Mouse (Mus musculus): ENCODE data around the gene Nup210. TPM values are rescaled to one million over a fixed set of nuclear protein-coding genes. Genes with fewer than 3 reads are reported as not detected.
A peak's percentile ranks its signal among the peaks of the same experiment; 100 is the strongest.

Gene Nup210
- 11.7 and 14.1 TPM in 2 replicates for polyA plus RNA-seq (2015; fragmentation: Nextera tagmentation; extraction: Ambion mirVana)

- peaks cover 19% of the 10 kb centered on the region for H3K4me1 ChIP-seq (replicated peaks; ENCODE audit: insufficient read depth, low read length)
- no peaks in the 10 kb centered on the region for H3K9me3 ChIP-seq (replicated peaks; ENCODE audit: low read length)
- H3K36me3 ChIP-seq (ENCODE audit: insufficient read depth, low read length), result no peaks in the 10 kb centered on the region
- peak within 1 kb of the TSS; percentile 99 for H3K4me2 ChIP-seq (ENCODE audit: low read length)
- peak; percentile 72 for TF ChIP-seq CTCF (IDR thresholded peaks at IDR 0.05; ENCODE audit: low read depth)
- peak; percentile 95 for DNase-seq (ENCODE audit: low spot score)
- peak within 1 kb of the TSS; percentile 75 for H3K27ac ChIP-seq
- peak; percentile 97 for ATAC-seq (replicated peaks; ENCODE audit: low FRiP score, low read depth)
- peak within 1 kb of the TSS; percentile 78 for H3K9ac ChIP-seq (ENCODE audit: low read depth, low read length)
- H3K27me3 ChIP-seq (ENCODE audit: insufficient read depth, low read length), result no peaks in the 10 kb centered on the region
- WGBS, result under 1% methylated on average over 70 of the region's 93 CpGs
- H3K4me3 ChIP-seq (replicated peaks; ENCODE audit: low read depth, low read length), result peak within 1 kb of the TSS; percentile 59
Measured at GRCm38 (mm10) chr6:91116244-91117145, at the start of gene Nup210. TSS of gene Nup210 (minus strand) at chr6:91116829.

GRCm38 (mm10) chr6:91165210-91165609 is 48.6 kb upstream of the Nup210 start:
- Histone ChIP-seq H3K36me3 (ENCODE audit: insufficient read depth, low read length) (peaks cover 6% of the 10 kb centered on the region), H3K9me3 (replicated peaks; ENCODE audit: low read length) (no peaks in the 10 kb centered on the region), H3K4me2 (ENCODE audit: low read length) (no peak overlapping the region), H3K9ac (ENCODE audit: low read depth, low read length) (no peak overlapping the region), H3K27ac (no peak overlapping the region), H3K4me1 (replicated peaks; ENCODE audit: insufficient read depth, low read length) (0 out of 2 replicates have a peak, but pooled peaks cover 3% of the 10 kb centered on the region), H3K27me3 (ENCODE audit: insufficient read depth, low read length) (no peaks in the 10 kb centered on the region), H3K4me3 (replicated peaks; ENCODE audit: low read depth, low read length) (no peak overlapping the region)
- 35% methylated on average over 3 of the region's 3 CpGs for WGBS
- no peak for ATAC-seq (replicated peaks; ENCODE audit: low FRiP score, low read depth)
- DNase-seq (ENCODE audit: low spot score), result peak; percentile 66
- TF ChIP-seq CTCF (IDR thresholded peaks at IDR 0.05; ENCODE audit: low read depth), result peak; percentile 93

GRCm38 (mm10) chr6:91164584-91164983 is 48.0 kb upstream of the Nup210 start:
- Histone ChIP-seq H3K9ac (ENCODE audit: low read depth, low read length) (no peak overlapping the region), H3K9me3 (replicated peaks; ENCODE audit: low read length) (no peaks in the 10 kb centered on the region), H3K27ac (no peak overlapping the region), H3K4me3 (replicated peaks; ENCODE audit: low read depth, low read length) (no peak overlapping the region), H3K4me1 (replicated peaks; ENCODE audit: insufficient read depth, low read length) (0 out of 2 replicates have a peak, but pooled peaks cover 3% of the 10 kb centered on the region), H3K36me3 (ENCODE audit: insufficient read depth, low read length) (peaks cover 6% of the 10 kb centered on the region), H3K27me3 (ENCODE audit: insufficient read depth, low read length) (no peaks in the 10 kb centered on the region), H3K4me2 (ENCODE audit: low read length) (no peak overlapping the region)
- 81% methylated on average over 2 of the region's 2 CpGs for WGBS
- ATAC-seq (replicated peaks; ENCODE audit: low FRiP score, low read depth) (no peak), DNase-seq (ENCODE audit: low spot score) (no peak)
- TF ChIP-seq CTCF (IDR thresholded peaks at IDR 0.05; ENCODE audit: low read depth), result no peak

- TF ChIP-seq CTCF (IDR thresholded peaks at IDR 0.05; ENCODE audit: low read depth), result no peak
Measured at GRCm38 (mm10) chr6:91163195-91163911, 46.7 kb upstream of the Nup210 start.

GRCm38 (mm10) chr6:91162314-91162713 is 45.7 kb upstream of the Nup210 start:
- Histone ChIP-seq H3K27me3 (ENCODE audit: insufficient read depth, low read length) (no peaks in the 10 kb centered on the region), H3K27ac (no peak overlapping the region), H3K9ac (ENCODE audit: low read depth, low read length) (no peak overlapping the region), H3K4me3 (replicated peaks; ENCODE audit: low read depth, low read length) (no peak overlapping the region), H3K9me3 (replicated peaks; ENCODE audit: low read length) (no peaks in the 10 kb centered on the region), H3K4me1 (replicated peaks; ENCODE audit: insufficient read depth, low read length) (peaks cover 11% of the 10 kb centered on the region; the same call in 1 of the 2 replicates), H3K4me2 (ENCODE audit: low read length) (no peak overlapping the region), H3K36me3 (ENCODE audit: insufficient read depth, low read length) (no peaks in the 10 kb centered on the region; the same call in 1 of the 2 replicates)
- 80% methylated on average over 5 of the region's 5 CpGs for WGBS
- DNase-seq (ENCODE audit: low spot score), result no peak
- TF ChIP-seq CTCF (IDR thresholded peaks at IDR 0.05; ENCODE audit: low read depth), result no peak
- ATAC-seq (replicated peaks; ENCODE audit: low FRiP score, low read depth), result no peak

More at GRCm38 (mm10) chr6:91163195-91163911, 46.7 kb upstream of the Nup210 start:
- H3K27ac ChIP-seq, result no peak overlapping the region
- H3K9me3 ChIP-seq (replicated peaks; ENCODE audit: low read length), result no peaks in the 10 kb centered on the region
- ATAC-seq (replicated peaks; ENCODE audit: low FRiP score, low read depth) (no peak), DNase-seq (ENCODE audit: low spot score) (no peak)
- no peaks in the 10 kb centered on the region for H3K27me3 ChIP-seq (ENCODE audit: insufficient read depth, low read length)
- H3K4me1 ChIP-seq (replicated peaks; ENCODE audit: insufficient read depth, low read length), result peaks cover 11% of the 10 kb centered on the region; the same call in 1 of the 2 replicates
- H3K9ac ChIP-seq (ENCODE audit: low read depth, low read length), result no peak overlapping the region
- no peak overlapping the region for H3K4me3 ChIP-seq (replicated peaks; ENCODE audit: low read depth, low read length)
- 60% methylated on average over 5 of the region's 5 CpGs for WGBS
- no peak overlapping the region for H3K4me2 ChIP-seq (ENCODE audit: low read length)
- H3K36me3 ChIP-seq (ENCODE audit: insufficient read depth, low read length), result no peaks in the 10 kb centered on the region; the same call in 1 of the 2 replicates

Data from kidney, postnatal 0 days (tissue).